Mouse (Mus musculus): ENCODE measurements around the gene BC048562. TPM values are rescaled to one million over a fixed set of nuclear protein-coding genes. Genes with fewer than 3 reads are reported as not detected.

BC048562 gene
- polyA plus RNA-seq, 1 experiment from 2014 or later: not detected

GRCm38 (mm10) chr9:108412221-108412620, 24.1 kb upstream of the BC048562 start:
- 81% methylated on average over 1 of the region's 1 CpGs for WGBS
- no peak for DNase-seq (ENCODE audit: low spot score)
- Histone ChIP-seq H3K36me3 (no peaks in the 10 kb centered on the region), H3K9me3 (replicated peaks) (no peaks in the 10 kb centered on the region), H3K4me1 (no peaks in the 10 kb centered on the region), H3K27me3 (ENCODE audit: low read depth, poor library complexity, severe bottlenecking) (no peaks in the 10 kb centered on the region), H3K27ac (no peak overlapping the region), H3K4me3 (no peak overlapping the region)

GRCm38 (mm10) chr9:108428384-108428783, 7.9 kb upstream of the BC048562 start, which contains the start of gene Ccdc36:
TSS of gene Ccdc36 (minus strand) at chr9:108428484.
- H3K4me1 ChIP-seq: peaks cover 7% of the 10 kb centered on the region
- H3K27ac ChIP-seq: no peak within 1 kb of the TSS
- no peak within 1 kb of the TSS for H3K4me3 ChIP-seq
- no peaks in the 10 kb centered on the region for H3K36me3 ChIP-seq
- no peak for DNase-seq (ENCODE audit: low spot score)
- no peaks in the 10 kb centered on the region for H3K27me3 ChIP-seq (ENCODE audit: low read depth, poor library complexity, severe bottlenecking)
- H3K9me3 ChIP-seq (replicated peaks): no peaks in the 10 kb centered on the region

- 49% methylated on average over 32 of the region's 32 CpGs for WGBS
- Histone ChIP-seq H3K4me3 (peak overlapping the region; percentile 36), H3K27ac (peak overlapping the region; percentile 53; the same call in 1 of the 2 replicates), H3K27me3 (ENCODE audit: low read depth, poor library complexity, severe bottlenecking) (no peaks in the 10 kb centered on the region), H3K4me1 (peaks cover 7% of the 10 kb centered on the region), H3K9me3 (replicated peaks) (no peaks in the 10 kb centered on the region), H3K36me3 (no peaks in the 10 kb centered on the region)
- DNase-seq (ENCODE audit: low spot score): peak; percentile 61
Observed at GRCm38 (mm10) chr9:108431431-108432067, 4.7 kb upstream of the BC048562 start.

GRCm38 (mm10) chr9:108439176-108439575, 2.9 kb downstream of the BC048562 start:
- Histone ChIP-seq H3K36me3 (no peaks in the 10 kb centered on the region), H3K4me1 (no peaks in the 10 kb centered on the region), H3K4me3 (no peak overlapping the region), H3K9me3 (replicated peaks) (no peaks in the 10 kb centered on the region), H3K27ac (no peak overlapping the region), H3K27me3 (ENCODE audit: low read depth, poor library complexity, severe bottlenecking) (no peaks in the 10 kb centered on the region)
- 89% methylated on average over 6 of the region's 6 CpGs for WGBS
- DNase-seq (ENCODE audit: low spot score): no peak

- H3K27ac ChIP-seq: no peak overlapping the region
- no peaks in the 10 kb centered on the region for H3K36me3 ChIP-seq
- H3K4me3 ChIP-seq: no peak overlapping the region
- H3K27me3 ChIP-seq (ENCODE audit: low read depth, poor library complexity, severe bottlenecking): no peaks in the 10 kb centered on the region
- DNase-seq (ENCODE audit: low spot score): no peak
- no peaks in the 10 kb centered on the region for H3K4me1 ChIP-seq
- 79% methylated on average over 5 of the region's 5 CpGs for WGBS
- H3K9me3 ChIP-seq (replicated peaks): no peaks in the 10 kb centered on the region
Observed at GRCm38 (mm10) chr9:108440485-108440884, 4.2 kb downstream of the BC048562 start.

- H3K27ac ChIP-seq: no peak overlapping the region
- WGBS: 92% methylated on average over 11 of the region's 11 CpGs
- H3K27me3 ChIP-seq (ENCODE audit: low read depth, poor library complexity, severe bottlenecking): no peaks in the 10 kb centered on the region
- H3K4me3 ChIP-seq: no peak overlapping the region
- no peaks in the 10 kb centered on the region; the same call in 1 of the 2 replicates for H3K4me1 ChIP-seq
- no peak for DNase-seq (ENCODE audit: low spot score)
- H3K9me3 ChIP-seq (replicated peaks): no peaks in the 10 kb centered on the region
- H3K36me3 ChIP-seq: no peaks in the 10 kb centered on the region
Observed at GRCm38 (mm10) chr9:108441236-108441919, 5.1 kb downstream of the BC048562 start.

- WGBS: 70% methylated on average over 9 of the region's 9 CpGs
- DNase-seq (ENCODE audit: low spot score): no peak
- H3K4me3 ChIP-seq: no peak overlapping the region
Observed at GRCm38 (mm10) chr9:108445125-108445524, 8.8 kb downstream of the BC048562 start.

GRCm38 (mm10) chr9:108449860-108450259, 13.6 kb downstream of the BC048562 start:
- Histone ChIP-seq H3K27me3 (ENCODE audit: low read depth, poor library complexity, severe bottlenecking) (peaks cover 13% of the 10 kb centered on the region), H3K27ac (peak overlapping the region; percentile 68; the same call in 1 of the 2 replicates), H3K36me3 (peaks cover 8% of the 10 kb centered on the region; the same call in 1 of the 2 replicates), H3K4me3 (0 out of 2 replicates have a peak overlapping the region, but pooled peaks have one; percentile 18), H3K4me1 (peaks cover 44% of the 10 kb centered on the region), H3K9me3 (replicated peaks) (no peaks in the 10 kb centered on the region)
- WGBS: 59% methylated on average over 4 of the region's 4 CpGs
- DNase-seq (ENCODE audit: low spot score): peak; percentile 63

More at GRCm38 (mm10) chr9:108445125-108445524, 8.8 kb downstream of the BC048562 start:
- Histone ChIP-seq H3K4me1 (peaks cover 13% of the 10 kb centered on the region), H3K9me3 (replicated peaks) (no peaks in the 10 kb centered on the region), H3K27me3 (ENCODE audit: low read depth, poor library complexity, severe bottlenecking) (no peaks in the 10 kb centered on the region), H3K27ac (no peak overlapping the region), H3K36me3 (peaks cover 8% of the 10 kb centered on the region; the same call in 1 of the 2 replicates)

GRCm38 (mm10) chr9:108450292-108451169, 14.2 kb downstream of the BC048562 start:
- no peak for DNase-seq (ENCODE audit: low spot score)
- H3K4me1 ChIP-seq: peaks cover 44% of the 10 kb centered on the region

GRCm38 (mm10) chr9:108451170-108451493, 14.8 kb downstream of the BC048562 start:
- H3K4me3 ChIP-seq: peak overlapping the region; percentile 18; the same call in 1 of the 2 replicates
- no peak for DNase-seq (ENCODE audit: low spot score)
- H3K27ac ChIP-seq: 0 out of 2 replicates have a peak overlapping the region, but pooled peaks have one; percentile 68
- no peaks in the 10 kb centered on the region for H3K9me3 ChIP-seq (replicated peaks)
- 94% methylated on average over 6 of the region's 6 CpGs for WGBS
- peaks cover 8% of the 10 kb centered on the region; the same call in 1 of the 2 replicates for H3K36me3 ChIP-seq
- peaks cover 13% of the 10 kb centered on the region for H3K27me3 ChIP-seq (ENCODE audit: low read depth, poor library complexity, severe bottlenecking)
- H3K4me1 ChIP-seq: peaks cover 44% of the 10 kb centered on the region

More at GRCm38 (mm10) chr9:108450292-108451169, 14.2 kb downstream of the BC048562 start:
- H3K27ac ChIP-seq: peak overlapping the region; percentile 68
- H3K4me3 ChIP-seq: peak overlapping the region; percentile 18; the same call in 1 of the 2 replicates
- no peaks in the 10 kb centered on the region for H3K9me3 ChIP-seq (replicated peaks)
- peaks cover 13% of the 10 kb centered on the region for H3K27me3 ChIP-seq (ENCODE audit: low read depth, poor library complexity, severe bottlenecking)
- 76% methylated on average over 21 of the region's 21 CpGs for WGBS
- H3K36me3 ChIP-seq: peaks cover 8% of the 10 kb centered on the region; the same call in 1 of the 2 replicates

GRCm38 (mm10) chr9:108451519-108452160, 15.4 kb downstream of the BC048562 start:
- DNase-seq (ENCODE audit: low spot score): no peak
- peak overlapping the region; percentile 84 for H3K27ac ChIP-seq
- peaks cover 13% of the 10 kb centered on the region for H3K27me3 ChIP-seq (ENCODE audit: low read depth, poor library complexity, severe bottlenecking)
- H3K4me1 ChIP-seq: peaks cover 44% of the 10 kb centered on the region
- no peaks in the 10 kb centered on the region for H3K9me3 ChIP-seq (replicated peaks)
- peak overlapping the region; percentile 71 for H3K4me3 ChIP-seq
- 49% methylated on average over 6 of the region's 6 CpGs for WGBS
- peaks cover 8% of the 10 kb centered on the region; the same call in 1 of the 2 replicates for H3K36me3 ChIP-seq

- peak; percentile 97 for DNase-seq (ENCODE audit: low spot score)
- WGBS: under 1% methylated on average over 40 of the region's 40 CpGs
- Histone ChIP-seq H3K4me1 (peaks cover 44% of the 10 kb centered on the region), H3K27me3 (ENCODE audit: low read depth, poor library complexity, severe bottlenecking) (peaks cover 13% of the 10 kb centered on the region), H3K36me3 (peaks cover 8% of the 10 kb centered on the region; the same call in 1 of the 2 replicates), H3K4me3 (peak overlapping the region; percentile 71), H3K9me3 (replicated peaks) (no peaks in the 10 kb centered on the region), H3K27ac (peak overlapping the region; percentile 84)
Observed at GRCm38 (mm10) chr9:108452291-108452906, 16.1 kb downstream of the BC048562 start.
